28 mouse cellular contexts compared by ENCODE assay signal in genomic region chr5:43904685-43905084, GRCm38 (mm10). TPM values are rescaled to one million over a fixed set of nuclear protein-coding genes. Genes with fewer than 3 reads are reported as not detected.
DNase-seq lines count a peak whose midpoint lies in the region; ATAC-seq and TF ChIP-seq lines count a peak whose summit lies in the region.
"Had no signal": no experiment of that assay in that cellular context is flagged by ENCODE, and none has a peak within 500 bp of the region (broad histone marks: within the 10 kb centered on the region; RNA-seq: fewer than 3 reads in every experiment).

No protein-coding gene starts in this region.

- peak; percentile 51 to 89 for DNase-seq in kidney, adult 8-10 months
- DNase-seq in kidney, postnatal 4 days: no peak
- peak; percentile 89 for DNase-seq in kidney, adult 9 months
- DNase-seq in kidney, postnatal 36 days: peak; percentile 49 to 83
- DNase-seq in ovary, postnatal 14 days (ENCODE audit: low spot score): no peak
- DNase-seq in stomach, postnatal 0 days (ENCODE audit: low spot score): no peak
- DNase-seq: adrenal gland, postnatal 36 days; B cell, adult 2 months; cerebellum, adult 18-20 months; cerebellum, postnatal 10 days; gastrocnemius, postnatal 36 days; heart, adult 2 months; heart, postnatal 10 days; liver, embryonic 13.5 days; lung, embryonic 14.5 days; lung, postnatal 14 days; right cerebral cortex, adult 18-20 months; thymus, postnatal 25 days had no signal

- no peak overlapping the region for H3K4me2 ChIP-seq in intestine, embryonic 16.5 days (ENCODE audit: low read depth, low read length)
- H3K4me2 ChIP-seq in stomach, postnatal 0 days (replicated peaks; ENCODE audit: low read depth): no peak overlapping the region
- H3K4me2 ChIP-seq: embryonic facial prominence, embryonic 13.5 days; forebrain, embryonic 15.5 days; heart, embryonic 13.5 days; hindbrain, embryonic 14.5 days; liver, embryonic 13.5 days; lung, embryonic 14.5 days; midbrain, embryonic 15.5 days; neural tube, embryonic 15.5 days; stomach, embryonic 15.5 days had no signal

- H3K27me3 ChIP-seq in intestine, embryonic 16.5 days (replicated peaks; ENCODE audit: control insufficient read depth, insufficient read depth, low read length): no peaks in the 10 kb centered on the region
- H3K27me3 ChIP-seq in stomach, postnatal 0 days (ENCODE audit: control insufficient read depth, insufficient read depth, low read length): no peaks in the 10 kb centered on the region
- H3K27me3 ChIP-seq: embryonic facial prominence, embryonic 13.5 days; forebrain, embryonic 15.5 days; heart, embryonic 13.5 days; liver, embryonic 13.5 days; midbrain, embryonic 15.5 days; neural tube, embryonic 15.5 days; stomach, embryonic 15.5 days had no signal

- no peak for TF ChIP-seq EP300 in stomach, postnatal 0 days (optimal IDR thresholded peaks at IDR 0.05)

- no peaks in the 10 kb centered on the region for H3K9me3 ChIP-seq in intestine, embryonic 16.5 days (ENCODE audit: control insufficient read depth, low read length)
- H3K9me3 ChIP-seq in stomach, postnatal 0 days (ENCODE audit: control insufficient read depth, low read length): no peaks in the 10 kb centered on the region
- H3K9me3 ChIP-seq: embryonic facial prominence, embryonic 13.5 days; forebrain, embryonic 10.5 days; forebrain, embryonic 15.5 days; heart, embryonic 13.5 days; liver, embryonic 13.5 days; midbrain, embryonic 10.5 days; midbrain, embryonic 15.5 days; neural tube, embryonic 15.5 days; stomach, embryonic 15.5 days had no signal

- 71% methylated on average over 3 of the region's 3 CpGs for WGBS in intestine, embryonic 16.5 days
- WGBS in stomach, postnatal 0 days: 74% methylated on average over 3 of the region's 3 CpGs

- no peaks in the 10 kb centered on the region for H3K4me1 ChIP-seq in intestine, embryonic 16.5 days (ENCODE audit: control insufficient read depth, insufficient read depth, low read length)
- H3K4me1 ChIP-seq in stomach, postnatal 0 days (replicated peaks; ENCODE audit: control insufficient read depth, insufficient read depth): no peaks in the 10 kb centered on the region
- H3K4me1 ChIP-seq: embryonic facial prominence, embryonic 13.5 days; forebrain, embryonic 10.5 days; forebrain, embryonic 15.5 days; heart, embryonic 13.5 days; liver, embryonic 13.5 days; midbrain, embryonic 10.5 days; midbrain, embryonic 15.5 days; neural tube, embryonic 15.5 days; stomach, embryonic 15.5 days had no signal

- H3K9ac ChIP-seq in intestine, embryonic 16.5 days (ENCODE audit: low read depth, low read length): no peak overlapping the region
- no peak overlapping the region for H3K9ac ChIP-seq in stomach, postnatal 0 days (ENCODE audit: low read length)
- H3K9ac ChIP-seq: embryonic facial prominence, embryonic 13.5 days; forebrain, embryonic 15.5 days; heart, embryonic 13.5 days; hindbrain, embryonic 14.5 days; liver, embryonic 13.5 days; lung, embryonic 14.5 days; midbrain, embryonic 15.5 days; neural tube, embryonic 15.5 days; stomach, embryonic 15.5 days had no signal

- no peak overlapping the region for H3K4me3 ChIP-seq in intestine, embryonic 16.5 days (ENCODE audit: low read length)
- H3K4me3 ChIP-seq in stomach, postnatal 0 days (ENCODE audit: low read depth, low read length): no peak overlapping the region
- H3K4me3 ChIP-seq: embryonic facial prominence, embryonic 13.5 days; forebrain, embryonic 10.5 days; forebrain, embryonic 15.5 days; heart, adult 2 months; heart, embryonic 13.5 days; liver, embryonic 13.5 days; midbrain, embryonic 10.5 days; midbrain, embryonic 15.5 days; neural tube, embryonic 15.5 days; stomach, embryonic 15.5 days had no signal

- ATAC-seq in intestine, embryonic 16.5 days: peak; percentile 88
- ATAC-seq in stomach, postnatal 0 days (ENCODE audit: low FRiP score, low TSS enrichment): no peak
- ATAC-seq: forebrain, embryonic 15.5 days; midbrain, embryonic 15.5 days had no signal

- H3K27ac ChIP-seq in intestine, embryonic 16.5 days (ENCODE audit: low read length): no peak overlapping the region
- H3K27ac ChIP-seq in stomach, postnatal 0 days (replicated peaks): no peak overlapping the region
- H3K27ac ChIP-seq: embryonic facial prominence, embryonic 13.5 days; forebrain, embryonic 10.5 days; forebrain, embryonic 15.5 days; heart, adult 2 months; heart, embryonic 13.5 days; hindbrain, embryonic 14.5 days; liver, embryonic 13.5 days; midbrain, embryonic 10.5 days; midbrain, embryonic 15.5 days; neural tube, embryonic 15.5 days; stomach, embryonic 15.5 days had no signal

- no peaks in the 10 kb centered on the region for H3K36me3 ChIP-seq in intestine, embryonic 16.5 days (ENCODE audit: control insufficient read depth, insufficient read depth, low read length)
- H3K36me3 ChIP-seq in stomach, postnatal 0 days (ENCODE audit: control insufficient read depth, insufficient read depth, low read length): no peaks in the 10 kb centered on the region
- H3K36me3 ChIP-seq: embryonic facial prominence, embryonic 13.5 days; forebrain, embryonic 10.5 days; forebrain, embryonic 15.5 days; heart, embryonic 13.5 days; liver, embryonic 13.5 days; midbrain, embryonic 10.5 days; midbrain, embryonic 15.5 days; neural tube, embryonic 15.5 days; stomach, embryonic 15.5 days had no signal

- TF ChIP-seq CTCF in stomach, postnatal 0 days (IDR thresholded peaks at IDR 0.05; ENCODE audit: low read depth): no peak

RNA-seq across cellular contexts. Expression of gene Gm7879, which starts 8.3 kb away (rescaled TPM):
- not detected in 2 replicates for polyA plus RNA-seq in intestine, embryonic 16.5 days (2015; fragmentation: Nextera tagmentation; extraction: Ambion mirVana)
- 0.25 and 0.74 TPM in 2 replicates for polyA plus RNA-seq in stomach, postnatal 0 days (2015; fragmentation: Nextera tagmentation; extraction: Ambion mirVana)
- polyA plus RNA-seq: embryonic facial prominence, embryonic 13.5 days had no signal

RNA-seq across cellular contexts. Expression of gene Cd38, which starts 36.3 kb away (rescaled TPM):
- polyA plus RNA-seq in intestine, embryonic 16.5 days (2015; fragmentation: Nextera tagmentation; extraction: Ambion mirVana): 12.6 and 14.4 TPM in 2 replicates
- polyA plus RNA-seq in stomach, postnatal 0 days (2015; fragmentation: Nextera tagmentation; extraction: Ambion mirVana): 4.9 and 5.1 TPM in 2 replicates

Comparison
In these comparisons a context has a peak if more than half of its experiments do, and no peak if none do; other contexts are left out.
1. DNase-seq: peak in kidney, adult 8-10 months (2 of 2), kidney, adult 9 months (single experiment) and kidney, postnatal 36 days (2 of 2); none in kidney, postnatal 4 days (0 of 2), ovary, postnatal 14 days (single experiment) and stomach, postnatal 0 days (single experiment).